Mouse (Mus musculus) lung, embryonic 16.5 days (tissue): ENCODE measurements around the gene Tmem132b. TPM values are rescaled to one million over a fixed set of nuclear protein-coding genes. Genes with fewer than 3 reads are reported as not detected.

ENCODE experiments used
- ATAC-seq: fragments of 200-750 bp; cut with Nextera tagmentation; 2 replicates; pipeline ENCODE4 v1.8.0; 2017; ENCODE audit warnings: low read depth, mild to moderate bottlenecking, moderate library complexity
- H3K27ac ChIP-seq: fragments of 300-500 bp; sonication (generic); 2 replicates; pipeline ENCODE4 v1.5.1; 2014; ENCODE audit warnings: mild to moderate bottlenecking, control low read depth, low read length
- H3K27me3 ChIP-seq: fragments of 300-500 bp; sonication (generic); 2 replicates; pipeline ENCODE4 v1.6.1; 2014; ENCODE audit warnings: low read depth, low read length, mixed read lengths; ENCODE audit not compliant: control insufficient read depth, insufficient read depth
- H3K36me3 ChIP-seq: fragments of 300-500 bp; sonication (generic); 2 replicates; pipeline ENCODE4 v1.6.1; 2014; ENCODE audit warnings: low read length; ENCODE audit not compliant: control insufficient read depth, insufficient read depth
- H3K4me1 ChIP-seq: fragments of 300-500 bp; sonication (generic); replicated peaks from 2 replicates; pipeline ENCODE4 v1.6.1; 2014; ENCODE audit warnings: low read length, mixed read lengths; ENCODE audit not compliant: control insufficient read depth, insufficient read depth
- H3K4me2 ChIP-seq: fragments of 300-500 bp; sonication (generic); 2 replicates; pipeline ENCODE4 v1.6.1; 2014; ENCODE audit warnings: low read depth, low read length, control low read depth
- H3K4me3 ChIP-seq: fragments of 300-500 bp; sonication (generic); 2 replicates; pipeline ENCODE4 v1.5.1; 2014; ENCODE audit warnings: mild to moderate bottlenecking, low read length, control low read depth
- H3K9ac ChIP-seq: fragments of 300-500 bp; sonication (generic); 2 replicates; pipeline ENCODE4 v1.6.1; 2014; ENCODE audit warnings: low read length, control low read depth
- H3K9me3 ChIP-seq: fragments of 300-500 bp; sonication (generic); 2 replicates; pipeline ENCODE4 v1.6.1; 2016; ENCODE audit warnings: low read length; ENCODE audit not compliant: control insufficient read depth
- WGBS: fragments of 180-500 bp; shearing (Covaris S2); extraction: QIAGEN DNeasy Blood & Tissue Kit; methylation state at CpG from one replicate; pipeline ENCODE4 v1.1.7; 2014; 5-methylcytosine and 5-hydroxymethylcytosine counted together
- polyA plus RNA-seq: library from polyadenylated mRNA; unstranded; fragments of >200 nt; fragmentation: Nextera tagmentation; extraction: Ambion mirVana; gene quantifications from 2 replicates; pipeline ENCODE4 v1.2.1, GENCODE M21; 2015

The Tmem132b gene
- polyA plus RNA-seq, 1 experiment from 2014 or later, result not detected

- H3K4me3 ChIP-seq, result no peak overlapping the region
- H3K36me3 ChIP-seq, result no peaks in the 10 kb centered on the region
- H3K4me1 ChIP-seq, result no peaks in the 10 kb centered on the region
- H3K9me3 ChIP-seq, result no peaks in the 10 kb centered on the region
- no peak overlapping the region for H3K4me2 ChIP-seq
- WGBS, result 64% methylated on average over 14 of the region's 14 CpGs
- ATAC-seq, result no peak
- H3K27me3 ChIP-seq, result no peaks in the 10 kb centered on the region
- no peak overlapping the region for H3K9ac ChIP-seq
- H3K27ac ChIP-seq, result no peak overlapping the region
These were observed 127.6 kb downstream of the Tmem132b start for GRCm38 (mm10) chr5:125658959-125659749.

- WGBS, result 36% methylated on average over 13 of the region's 13 CpGs
- Histone ChIP-seq H3K4me3 (no peak overlapping the region), H3K27me3 (no peaks in the 10 kb centered on the region), H3K4me2 (no peak overlapping the region), H3K27ac (no peak overlapping the region), H3K36me3 (no peaks in the 10 kb centered on the region), H3K4me1 (no peaks in the 10 kb centered on the region), H3K9me3 (no peaks in the 10 kb centered on the region), H3K9ac (no peak overlapping the region)
- ATAC-seq, result no peak
These were observed 144.0 kb downstream of the Tmem132b start for GRCm38 (mm10) chr5:125675623-125676022.

- H3K27me3 ChIP-seq, result no peaks in the 10 kb centered on the region
- no peaks in the 10 kb centered on the region for H3K36me3 ChIP-seq
- H3K4me2 ChIP-seq, result no peak overlapping the region
- 55% methylated on average over 7 of the region's 7 CpGs for WGBS
- H3K9me3 ChIP-seq, result no peaks in the 10 kb centered on the region
- H3K4me3 ChIP-seq, result no peak overlapping the region
- no peak overlapping the region for H3K9ac ChIP-seq
- ATAC-seq, result no peak
- no peak overlapping the region for H3K27ac ChIP-seq
- no peaks in the 10 kb centered on the region for H3K4me1 ChIP-seq
These were observed 144.6 kb downstream of the Tmem132b start for GRCm38 (mm10) chr5:125676025-125676623.

GRCm38 (mm10) chr5:125680889-125681288 lies 149.3 kb downstream of the Tmem132b start:
- Histone ChIP-seq H3K36me3 (no peaks in the 10 kb centered on the region), H3K27me3 (no peaks in the 10 kb centered on the region), H3K4me2 (no peak overlapping the region), H3K4me1 (no peaks in the 10 kb centered on the region), H3K4me3 (no peak overlapping the region), H3K9me3 (no peaks in the 10 kb centered on the region), H3K27ac (no peak overlapping the region), H3K9ac (no peak overlapping the region)
- WGBS, result 82% methylated on average over 6 of the region's 6 CpGs
- ATAC-seq, result no peak

GRCm38 (mm10) chr5:125683491-125683890 lies 151.9 kb downstream of the Tmem132b start:
- H3K9ac ChIP-seq, result no peak overlapping the region
- H3K9me3 ChIP-seq, result no peaks in the 10 kb centered on the region
- H3K27ac ChIP-seq, result no peak overlapping the region
- WGBS, result 63% methylated on average over 6 of the region's 6 CpGs
- H3K4me1 ChIP-seq, result no peaks in the 10 kb centered on the region
- no peaks in the 10 kb centered on the region for H3K27me3 ChIP-seq
- H3K36me3 ChIP-seq, result no peaks in the 10 kb centered on the region
- ATAC-seq, result no peak
- H3K4me2 ChIP-seq, result no peak overlapping the region
- no peak overlapping the region for H3K4me3 ChIP-seq

- Histone ChIP-seq H3K27me3 (no peaks in the 10 kb centered on the region), H3K27ac (no peak overlapping the region), H3K9me3 (no peaks in the 10 kb centered on the region), H3K36me3 (no peaks in the 10 kb centered on the region), H3K9ac (no peak overlapping the region), H3K4me3 (no peak overlapping the region), H3K4me1 (no peaks in the 10 kb centered on the region), H3K4me2 (no peak overlapping the region)
- no peak for ATAC-seq
- WGBS, result 75% methylated on average over 11 of the region's 11 CpGs
These were observed 154.2 kb downstream of the Tmem132b start for GRCm38 (mm10) chr5:125685681-125686331.

GRCm38 (mm10) chr5:125692538-125692937 lies 161.0 kb downstream of the Tmem132b start:
- Histone ChIP-seq H3K36me3 (no peaks in the 10 kb centered on the region), H3K4me1 (no peaks in the 10 kb centered on the region), H3K9ac (no peak overlapping the region), H3K27me3 (no peaks in the 10 kb centered on the region), H3K4me3 (no peak overlapping the region), H3K27ac (no peak overlapping the region), H3K4me2 (no peak overlapping the region), H3K9me3 (no peaks in the 10 kb centered on the region)
- WGBS, result 54% methylated on average over 10 of the region's 10 CpGs
- no peak for ATAC-seq

- H3K9me3 ChIP-seq, result no peaks in the 10 kb centered on the region
- no peak overlapping the region for H3K27ac ChIP-seq
- WGBS, result 61% methylated on average over 3 of the region's 3 CpGs
- H3K27me3 ChIP-seq, result no peaks in the 10 kb centered on the region
- no peak for ATAC-seq
- H3K4me2 ChIP-seq, result no peak overlapping the region
- H3K36me3 ChIP-seq, result no peaks in the 10 kb centered on the region
- H3K4me1 ChIP-seq, result no peaks in the 10 kb centered on the region
- H3K9ac ChIP-seq, result no peak overlapping the region
- H3K4me3 ChIP-seq, result no peak overlapping the region
These were observed 167.8 kb downstream of the Tmem132b start for GRCm38 (mm10) chr5:125699395-125699794.

- H3K36me3 ChIP-seq, result no peaks in the 10 kb centered on the region
- H3K4me1 ChIP-seq, result no peaks in the 10 kb centered on the region
- H3K9ac ChIP-seq, result no peak overlapping the region
- 83% methylated on average over 5 of the region's 5 CpGs for WGBS
- H3K27ac ChIP-seq, result no peak overlapping the region
- H3K9me3 ChIP-seq, result no peaks in the 10 kb centered on the region
- H3K27me3 ChIP-seq, result no peaks in the 10 kb centered on the region
- H3K4me2 ChIP-seq, result no peak overlapping the region
- ATAC-seq, result no peak
- H3K4me3 ChIP-seq, result no peak overlapping the region
These were observed 168.7 kb downstream of the Tmem132b start for GRCm38 (mm10) chr5:125700234-125700633.
